Mouse (Mus musculus) forebrain, embryonic 10.5 days (tissue): ENCODE data around the gene Ctsk. TPM values are rescaled to one million over a fixed set of nuclear protein-coding genes. Genes with fewer than 3 reads are reported as not detected.

Source experiments
- DNase-seq: peaks from one replicate; pipeline ENCODE4 v3.0.0-alpha.2; 2017; ENCODE audit warnings: low spot score; ENCODE audit errors: extremely low spot score
- H3K27ac ChIP-seq: fragments of 300-500 bp; sonication (generic); 2 replicates; pipeline ENCODE4 v1.5.1; 2016; ENCODE audit warnings: mild to moderate bottlenecking
- H3K27me3 ChIP-seq: fragments of 300-500 bp; sonication (generic); 2 replicates; pipeline ENCODE4 v1.6.1; 2016; ENCODE audit warnings: mild to moderate bottlenecking; ENCODE audit not compliant: poor library complexity, severe bottlenecking
- H3K36me3 ChIP-seq: fragments of 300-500 bp; sonication (generic); replicated peaks from 2 replicates; pipeline ENCODE4 v1.6.1; 2016; ENCODE audit warnings: mild to moderate bottlenecking, moderate library complexity
- H3K4me1 ChIP-seq: fragments of 300-500 bp; sonication (generic); 2 replicates; pipeline ENCODE4 v1.6.1; 2016
- H3K4me3 ChIP-seq: fragments of 300-500 bp; sonication (generic); 2 replicates; pipeline ENCODE4 v1.5.1; 2016; ENCODE audit warnings: mild to moderate bottlenecking, moderate library complexity
- H3K9me3 ChIP-seq: fragments of 300-500 bp; sonication (generic); 2 replicates; pipeline ENCODE4 v1.6.1; 2016; ENCODE audit warnings: mild to moderate bottlenecking, moderate library complexity
- WGBS: fragments of 180-500 bp; shearing (Covaris S2); methylation state at CpG from one replicate; pipeline ENCODE4 v1.1.7; 2016; 5-methylcytosine and 5-hydroxymethylcytosine counted together
- polyA plus RNA-seq: library from polyadenylated mRNA; unstranded; fragments of >200 nt; fragmentation: Nextera tagmentation; extraction: Ambion mirVana; gene quantifications from 2 replicates; pipeline ENCODE4 v1.2.1, GENCODE M21; 2016

The Ctsk gene
- polyA plus RNA-seq, 1 experiment from 2014 or later = 1.5 TPM

- H3K4me3 ChIP-seq = no peak overlapping the region
- H3K9me3 ChIP-seq = no peaks in the 10 kb centered on the region
- H3K27me3 ChIP-seq = no peaks in the 10 kb centered on the region
- WGBS = 77% methylated on average over 2 of the region's 2 CpGs
- H3K4me1 ChIP-seq = no peaks in the 10 kb centered on the region
- H3K27ac ChIP-seq = no peak overlapping the region
- no peak for DNase-seq
- H3K36me3 ChIP-seq = no peaks in the 10 kb centered on the region
These were observed 3.3 kb downstream of the Ctsk start for GRCm38 (mm10) chr3:95502312-95502711.

GRCm38 (mm10) chr3:95509348-95509747, 10.3 kb downstream of the Ctsk start:
- 84% methylated on average over 6 of the region's 6 CpGs for whole genome bisulfite sequencing

GRCm38 (mm10) chr3:95511611-95512180, 12.6 kb downstream of the Ctsk start:
- Histone ChIP-seq H3K4me3 (no peak overlapping the region), H3K27ac (no peak overlapping the region), H3K9me3 (no peaks in the 10 kb centered on the region), H3K27me3 (no peaks in the 10 kb centered on the region), H3K36me3 (no peaks in the 10 kb centered on the region), H3K4me1 (no peaks in the 10 kb centered on the region)
- no peak for DNase-seq
- 84% methylated on average over 9 of the region's 9 CpGs for WGBS

More at GRCm38 (mm10) chr3:95509348-95509747, 10.3 kb downstream of the Ctsk start:
- DNase-seq = no peak
- no peaks in the 10 kb centered on the region for H3K4me1 ChIP-seq
- H3K9me3 ChIP-seq = no peaks in the 10 kb centered on the region
- H3K27me3 ChIP-seq = no peaks in the 10 kb centered on the region
- no peak overlapping the region for H3K4me3 ChIP-seq
- H3K27ac ChIP-seq = no peak overlapping the region
- no peaks in the 10 kb centered on the region for H3K36me3 ChIP-seq

- Histone ChIP-seq H3K9me3 (no peaks in the 10 kb centered on the region), H3K4me3 (no peak overlapping the region), H3K4me1 (peaks cover 4% of the 10 kb centered on the region), H3K27ac (peak overlapping the region; percentile 44; the same call in 1 of the 2 replicates), H3K36me3 (no peaks in the 10 kb centered on the region), H3K27me3 (no peaks in the 10 kb centered on the region)
- 93% methylated on average over 3 of the region's 3 CpGs for WGBS
- DNase-seq = no peak
These were observed 17.6 kb downstream of the Ctsk start for GRCm38 (mm10) chr3:95516614-95517041.

- no peaks in the 10 kb centered on the region for H3K36me3 ChIP-seq
- peak overlapping the region; percentile 56 for H3K27ac ChIP-seq
These were observed 18.4 kb downstream of the Ctsk start for GRCm38 (mm10) chr3:95517493-95517898.

GRCm38 (mm10) chr3:95518891-95519290, 19.8 kb downstream of the Ctsk start:
- H3K36me3 ChIP-seq = no peaks in the 10 kb centered on the region
- WGBS = 82% methylated on average over 7 of the region's 7 CpGs
- H3K4me1 ChIP-seq = peaks cover 4% of the 10 kb centered on the region

More at GRCm38 (mm10) chr3:95517493-95517898, 18.4 kb downstream of the Ctsk start:
- H3K4me3 ChIP-seq = no peak overlapping the region
- peaks cover 4% of the 10 kb centered on the region for H3K4me1 ChIP-seq
- H3K9me3 ChIP-seq = no peaks in the 10 kb centered on the region
- no peaks in the 10 kb centered on the region for H3K27me3 ChIP-seq
- 38% methylated on average over 10 of the region's 10 CpGs for WGBS
- peak; percentile 63 for DNase-seq

GRCm38 (mm10) chr3:95519315-95519714, 20.3 kb downstream of the Ctsk start:
- peak overlapping the region; percentile 63; the same call in 1 of the 2 replicates for H3K27ac ChIP-seq
- no peaks in the 10 kb centered on the region for H3K36me3 ChIP-seq
- DNase-seq = no peak
- H3K4me3 ChIP-seq = no peak overlapping the region
- H3K9me3 ChIP-seq = no peaks in the 10 kb centered on the region
- 79% methylated on average over 2 of the region's 2 CpGs for WGBS
- no peaks in the 10 kb centered on the region for H3K27me3 ChIP-seq
- peaks cover 4% of the 10 kb centered on the region for H3K4me1 ChIP-seq

More at GRCm38 (mm10) chr3:95518891-95519290, 19.8 kb downstream of the Ctsk start:
- Histone ChIP-seq H3K9me3 (no peaks in the 10 kb centered on the region), H3K4me3 (no peak overlapping the region), H3K27ac (no peak overlapping the region), H3K27me3 (no peaks in the 10 kb centered on the region)
- DNase-seq = no peak

- Histone ChIP-seq H3K27ac (no peak overlapping the region), H3K9me3 (no peaks in the 10 kb centered on the region), H3K4me3 (no peak overlapping the region), H3K4me1 (peaks cover 4% of the 10 kb centered on the region), H3K27me3 (no peaks in the 10 kb centered on the region), H3K36me3 (no peaks in the 10 kb centered on the region)
- no peak for DNase-seq
- WGBS = 93% methylated on average over 3 of the region's 3 CpGs
These were observed 21.0 kb downstream of the Ctsk start for GRCm38 (mm10) chr3:95520100-95520499.

- Histone ChIP-seq H3K27ac (no peak overlapping the region), H3K9me3 (no peaks in the 10 kb centered on the region), H3K4me1 (peaks cover 4% of the 10 kb centered on the region), H3K4me3 (no peak overlapping the region), H3K27me3 (no peaks in the 10 kb centered on the region), H3K36me3 (no peaks in the 10 kb centered on the region)
- 91% methylated on average over 10 of the region's 10 CpGs for WGBS
- no peak for DNase-seq
These were observed 22.1 kb downstream of the Ctsk start for GRCm38 (mm10) chr3:95521168-95521567.

- H3K4me3 ChIP-seq = no peak overlapping the region
- no peaks in the 10 kb centered on the region for H3K36me3 ChIP-seq
- H3K27ac ChIP-seq = no peak overlapping the region
- no peak for DNase-seq
- no peaks in the 10 kb centered on the region for H3K4me1 ChIP-seq
- H3K9me3 ChIP-seq = no peaks in the 10 kb centered on the region
- WGBS = 80% methylated on average over 3 of the region's 3 CpGs
- no peaks in the 10 kb centered on the region for H3K27me3 ChIP-seq
These were observed 24.6 kb downstream of the Ctsk start for GRCm38 (mm10) chr3:95523662-95524061.

GRCm38 (mm10) chr3:95524673-95525072, 25.6 kb downstream of the Ctsk start:
- no peaks in the 10 kb centered on the region for H3K4me1 ChIP-seq
- no peaks in the 10 kb centered on the region for H3K9me3 ChIP-seq
- no peaks in the 10 kb centered on the region for H3K27me3 ChIP-seq
- H3K36me3 ChIP-seq = no peaks in the 10 kb centered on the region
- H3K27ac ChIP-seq = no peak overlapping the region
- no peak overlapping the region for H3K4me3 ChIP-seq
- 71% methylated on average over 2 of the region's 2 CpGs for WGBS
- no peak for DNase-seq

GRCm38 (mm10) chr3:95526111-95526510, 27.1 kb downstream of the Ctsk start:
- no peaks in the 10 kb centered on the region for H3K27me3 ChIP-seq
- no peak overlapping the region for H3K27ac ChIP-seq
- no peaks in the 10 kb centered on the region for H3K9me3 ChIP-seq
- no peaks in the 10 kb centered on the region for H3K36me3 ChIP-seq
- no peaks in the 10 kb centered on the region for H3K4me1 ChIP-seq
- H3K4me3 ChIP-seq = no peak overlapping the region
- no peak for DNase-seq

- Histone ChIP-seq H3K4me3 (no peak within 1 kb of the TSS), H3K9me3 (no peaks in the 10 kb centered on the region), H3K36me3 (no peaks in the 10 kb centered on the region), H3K4me1 (no peaks in the 10 kb centered on the region), H3K27ac (no peak within 1 kb of the TSS), H3K27me3 (no peaks in the 10 kb centered on the region)
- no peak for DNase-seq
- 94% methylated on average over 8 of the region's 8 CpGs for WGBS
These were observed 27.7 kb downstream of the Ctsk start, which contains the start of gene Ctss for GRCm38 (mm10) chr3:95526622-95527211. Gene Ctss (plus strand): TSS chr3:95526786.
